ENCODE assay signal across 8 mouse cellular contexts in genomic region chr5:105699141-105700069, GRCm38 (mm10). TPM values are rescaled to one million over a fixed set of nuclear protein-coding genes. Genes with fewer than 3 reads are reported as not detected.
A peak's percentile ranks its signal among the peaks of the same experiment; 100 is the strongest.
DNase-seq lines count a peak whose midpoint lies in the region; ATAC-seq and TF ChIP-seq lines count a peak whose summit lies in the region.

Lrrc8d (plus strand) TSS chr5:105699969.

- no peaks in the 10 kb centered on the region for H3K36me3 ChIP-seq in forebrain, embryonic 12.5 days (replicated peaks)
- no peaks in the 10 kb centered on the region for H3K36me3 ChIP-seq in heart, postnatal 0 days (replicated peaks; ENCODE audit: control insufficient read depth, insufficient read depth, low read length)
- no peaks in the 10 kb centered on the region for H3K36me3 ChIP-seq in liver, embryonic 16.5 days (ENCODE audit: control insufficient read depth, insufficient read depth)
- no peaks in the 10 kb centered on the region for H3K36me3 ChIP-seq in neural tube, embryonic 13.5 days

- peak within 1 kb of the TSS; percentile 97 for H3K27ac ChIP-seq in forebrain, embryonic 12.5 days
- H3K27ac ChIP-seq in heart, postnatal 0 days (ENCODE audit: low read depth): peak within 1 kb of the TSS; percentile 91
- H3K27ac ChIP-seq in liver, embryonic 16.5 days (ENCODE audit: low read length): peak within 1 kb of the TSS; percentile 76
- peak within 1 kb of the TSS; percentile 98 for H3K27ac ChIP-seq in neural tube, embryonic 13.5 days (replicated peaks)

- no peak for TF ChIP-seq CTCF in heart, postnatal 0 days (IDR thresholded peaks at IDR 0.05; ENCODE audit: low read depth)

- peak within 1 kb of the TSS; percentile 100 for H3K9ac ChIP-seq in forebrain, embryonic 12.5 days
- H3K9ac ChIP-seq in heart, postnatal 0 days (replicated peaks; ENCODE audit: low read depth, low read length): peak within 1 kb of the TSS; percentile 93
- peak within 1 kb of the TSS; percentile 74 for H3K9ac ChIP-seq in liver, embryonic 16.5 days (ENCODE audit: low read depth, low read length)
- H3K9ac ChIP-seq in neural tube, embryonic 13.5 days: peak within 1 kb of the TSS; percentile 99

- H3K4me3 ChIP-seq in forebrain, embryonic 12.5 days (replicated peaks): peak within 1 kb of the TSS; percentile 94
- peak within 1 kb of the TSS; percentile 94 for H3K4me3 ChIP-seq in heart, postnatal 0 days (ENCODE audit: low read depth, low read length)
- H3K4me3 ChIP-seq in liver, embryonic 16.5 days (ENCODE audit: low read depth, low read length): peak within 1 kb of the TSS; percentile 75
- peak within 1 kb of the TSS; percentile 87 for H3K4me3 ChIP-seq in neural tube, embryonic 13.5 days

- no peaks in the 10 kb centered on the region for H3K27me3 ChIP-seq in forebrain, embryonic 12.5 days
- H3K27me3 ChIP-seq in heart, postnatal 0 days (ENCODE audit: control insufficient read depth, insufficient read depth, low read length): no peaks in the 10 kb centered on the region
- peaks cover 9% of the 10 kb centered on the region for H3K27me3 ChIP-seq in liver, embryonic 16.5 days (ENCODE audit: control insufficient read depth, insufficient read depth, low read depth, low read length)
- H3K27me3 ChIP-seq in neural tube, embryonic 13.5 days: no peaks in the 10 kb centered on the region; the same call in 1 of the 2 replicates

- peak; percentile 97 for ATAC-seq in forebrain, embryonic 12.5 days (ENCODE audit: low FRiP score)
- ATAC-seq in heart, postnatal 0 days (ENCODE audit: insufficient read depth, low read depth): peak; percentile 93
- ATAC-seq in liver, embryonic 16.5 days (ENCODE audit: low read depth): peak; percentile 78
- ATAC-seq in neural tube, embryonic 13.5 days (ENCODE audit: low read depth): peak; percentile 96

- H3K4me1 ChIP-seq in forebrain, embryonic 12.5 days: peaks cover 43% of the 10 kb centered on the region
- H3K4me1 ChIP-seq in heart, postnatal 0 days (ENCODE audit: control insufficient read depth, insufficient read depth): peaks cover 13% of the 10 kb centered on the region
- peaks cover 23% of the 10 kb centered on the region for H3K4me1 ChIP-seq in liver, embryonic 16.5 days (ENCODE audit: control insufficient read depth, low read depth, low read length)
- peaks cover 47% of the 10 kb centered on the region for H3K4me1 ChIP-seq in neural tube, embryonic 13.5 days (replicated peaks)

- TF ChIP-seq EP300 in heart, postnatal 0 days (IDR thresholded peaks at IDR 0.05; ENCODE audit: low read depth): no peak

- peak within 1 kb of the TSS; percentile 85 for H3K4me2 ChIP-seq in forebrain, embryonic 12.5 days
- H3K4me2 ChIP-seq in heart, postnatal 0 days (ENCODE audit: low read depth, low read length): peak within 1 kb of the TSS; percentile 96
- H3K4me2 ChIP-seq in liver, embryonic 16.5 days (ENCODE audit: low read depth, low read length): peak within 1 kb of the TSS; percentile 88
- H3K4me2 ChIP-seq in neural tube, embryonic 13.5 days: peak within 1 kb of the TSS; percentile 81

- no peaks in the 10 kb centered on the region for H3K9me3 ChIP-seq in forebrain, embryonic 12.5 days
- H3K9me3 ChIP-seq in heart, postnatal 0 days (replicated peaks; ENCODE audit: control insufficient read depth, low read length): no peaks in the 10 kb centered on the region
- no peaks in the 10 kb centered on the region for H3K9me3 ChIP-seq in liver, embryonic 16.5 days (replicated peaks; ENCODE audit: control insufficient read depth, low read length)
- H3K9me3 ChIP-seq in neural tube, embryonic 13.5 days: no peaks in the 10 kb centered on the region

- WGBS in forebrain, embryonic 12.5 days: 2% methylated on average over 60 of the region's 60 CpGs
- 1% methylated on average over 60 of the region's 60 CpGs for WGBS in heart, postnatal 0 days
- 1% methylated on average over 59 of the region's 60 CpGs for WGBS in liver, embryonic 16.5 days (ENCODE audit: insufficient replicate concordance)
- 2% methylated on average over 60 of the region's 60 CpGs for WGBS in neural tube, embryonic 13.5 days

- DNase-seq in CD4-positive helper T cell, adult 2 months (ENCODE audit: low read depth, low spot score): peak; percentile 86
- peak; percentile 70 for DNase-seq in c-Kit-positive CD71-negative TER-119-negative erythroid progenitor cells, embryonic 14.5 days (ENCODE audit: low read depth)
- DNase-seq in heart, postnatal 0 days (ENCODE audit: low spot score): peak; percentile 83
- peak; percentile 89 to 95 for DNase-seq in kidney, postnatal 4 days
- DNase-seq in telencephalon, adult 2 months (ENCODE audit: low read depth, low spot score): peak; percentile 67

RNA-seq across cellular contexts. Expression of gene Lrrc8d, which starts in this region (rescaled TPM):
- 32.7 and 36.6 TPM in 2 replicates for polyA plus RNA-seq in forebrain, embryonic 12.5 days (2016; fragmentation: Nextera tagmentation; extraction: Ambion mirVana)
- total RNA-seq in heart, postnatal 0 days (2014; rRNA removed; ENCODE audit: low replicate concordance): 5.5 and 8.8 TPM in 2 replicates
- 8.5 and 10.0 TPM in 2 replicates for polyA plus RNA-seq in heart, postnatal 0 days (2015; fragmentation: Nextera tagmentation; extraction: Ambion mirVana)
- 7.2 and 8.0 TPM in 2 replicates for polyA plus RNA-seq in liver, embryonic 16.5 days (2015; fragmentation: Nextera tagmentation; extraction: Ambion mirVana)
- 37.6 and 39.4 TPM in 2 replicates for polyA plus RNA-seq in neural tube, embryonic 13.5 days (2015; fragmentation: Nextera tagmentation; extraction: Ambion mirVana)

Comparison
In these comparisons a context has a peak if more than half of its experiments do, and no peak if none do; other contexts are left out.
1. Peak in every context shown above with its lines: DNase-seq, ATAC-seq, H3K4me3 ChIP-seq and H3K27ac ChIP-seq.